Mouse (Mus musculus) right cerebral cortex, adult 2 months (tissue): ENCODE measurements around the gene C1ql3.

Experiments used
- DNase-seq, 2 experiments: peaks; one replicate each; pipeline ENCODE4 v3.0.0; 2021 to 2022; ENCODE audit warnings: low spot score in 2 of 2

Gene C1ql3

DNA sequence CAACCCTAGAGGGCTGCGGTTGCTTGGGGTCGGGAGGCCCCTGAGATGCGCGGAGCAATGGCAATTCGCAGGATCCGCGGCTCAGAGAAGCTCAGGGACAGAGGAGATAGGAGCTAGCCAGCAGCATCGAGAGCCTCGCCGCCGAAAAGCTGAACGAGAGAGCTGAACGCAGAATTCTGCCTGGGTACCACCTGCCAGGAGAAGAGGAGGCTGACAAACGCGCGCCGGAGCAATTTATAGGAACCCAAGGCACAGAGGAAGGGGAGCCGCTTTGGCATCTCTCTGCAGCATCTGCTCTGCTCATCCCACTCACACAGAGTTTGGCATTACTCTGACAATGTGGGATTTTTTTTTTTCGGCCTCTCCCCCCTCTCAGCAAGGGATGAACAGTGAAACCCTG, at the start of gene C1ql3:
Gene C1ql3, minus strand, starts transcription at position 335 of the 400 bp plus-strand sequence.
- peak; percentile 87 to 91 for DNase-seq

DNA sequence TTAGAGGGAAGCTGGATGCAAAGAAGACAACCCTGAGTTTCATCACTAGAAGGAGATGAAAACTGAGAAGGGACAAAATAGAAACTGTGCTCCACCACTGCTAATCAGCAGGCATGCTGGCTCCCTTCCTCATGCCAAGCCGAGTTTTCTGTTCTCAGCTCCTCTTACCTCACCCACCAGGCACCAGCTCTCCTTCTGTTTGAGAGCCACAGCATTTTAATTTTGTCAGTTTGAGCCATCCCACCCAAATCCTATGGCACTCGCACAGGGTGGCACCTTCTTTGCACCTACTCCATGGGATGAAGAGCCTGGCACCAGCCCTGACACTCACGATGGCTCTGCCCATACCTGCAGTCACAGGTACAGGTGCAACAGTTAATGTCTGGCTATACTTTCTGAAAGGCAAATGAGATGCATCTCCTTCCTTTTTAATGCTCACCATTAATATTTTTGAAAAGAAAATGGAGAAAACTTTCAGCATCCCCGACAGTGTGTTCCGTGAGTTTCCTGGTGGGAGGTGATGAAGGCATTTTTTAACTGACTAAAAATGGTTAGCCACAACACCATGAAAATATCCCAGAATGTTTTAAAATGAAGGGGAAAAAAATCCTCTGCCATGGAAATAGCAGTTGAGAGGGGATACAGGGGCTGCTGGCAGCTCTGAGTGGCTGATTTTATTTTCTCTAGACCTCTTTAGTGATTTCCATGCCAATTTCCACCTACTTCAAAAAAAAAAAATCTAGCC, 49.0 kb upstream of the C1ql3 start:
- DNase-seq, result peak; percentile 62 to 64

DNA sequence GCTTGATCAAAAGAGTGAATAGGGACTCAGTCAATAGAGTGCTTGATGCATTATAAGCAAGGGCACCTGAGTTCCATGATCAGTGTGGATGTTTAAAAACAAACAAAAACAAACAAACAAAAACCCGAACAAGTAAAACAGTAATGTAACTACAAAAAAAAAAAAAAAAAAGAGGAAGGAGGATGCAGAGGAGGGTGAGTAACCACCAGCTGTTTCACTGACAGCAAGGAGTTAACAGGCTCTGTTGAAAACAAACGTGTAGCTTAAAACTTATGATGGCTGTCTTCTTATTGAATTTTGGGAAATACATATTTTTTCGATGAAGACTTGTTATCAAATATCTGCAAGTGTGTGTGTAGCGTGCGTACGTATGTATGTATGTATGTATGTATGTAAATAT, 37.0 kb upstream of the C1ql3 start:
- no peak for DNase-seq

DNA sequence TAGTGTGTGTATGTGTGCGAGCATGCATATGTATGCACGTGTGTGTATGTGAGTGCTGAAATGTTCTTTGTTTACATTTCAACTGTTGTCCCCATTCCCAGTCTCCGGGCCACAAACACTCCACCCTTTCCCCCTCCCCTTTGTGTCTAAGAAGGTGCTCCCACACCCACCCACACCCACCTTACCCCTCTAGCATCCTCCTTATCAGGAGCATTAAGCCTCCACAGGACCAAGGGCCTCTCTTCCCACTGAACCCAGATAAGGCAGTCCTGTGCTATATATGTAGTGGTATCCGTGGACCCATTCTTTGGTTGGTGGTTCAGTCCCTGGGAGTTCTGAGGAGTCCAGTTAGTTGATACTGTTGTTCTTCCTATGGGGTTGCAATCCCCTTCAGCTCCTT, 32.9 kb upstream of the C1ql3 start:
- no peak for DNase-seq

DNA sequence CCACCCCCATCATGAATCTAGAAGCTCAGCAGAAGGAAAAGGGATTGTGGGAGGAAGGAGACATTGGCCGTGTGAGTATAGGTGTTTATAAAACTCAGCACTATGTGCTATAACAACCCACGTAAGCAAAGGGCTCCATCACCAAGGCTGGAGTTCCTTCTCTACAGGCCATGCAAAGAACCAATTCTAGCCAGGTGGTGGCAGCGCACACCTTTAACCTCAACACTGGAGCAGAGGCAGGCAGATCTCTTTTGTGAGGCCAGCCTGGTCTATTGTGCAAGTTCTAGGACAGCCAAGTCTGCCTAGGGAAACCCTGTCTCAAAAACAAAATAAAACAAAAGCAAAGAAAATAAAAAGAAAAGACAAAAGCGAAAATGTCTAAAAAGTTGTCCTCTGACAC, 28.2 kb upstream of the C1ql3 start:
- no peak for DNase-seq

DNA sequence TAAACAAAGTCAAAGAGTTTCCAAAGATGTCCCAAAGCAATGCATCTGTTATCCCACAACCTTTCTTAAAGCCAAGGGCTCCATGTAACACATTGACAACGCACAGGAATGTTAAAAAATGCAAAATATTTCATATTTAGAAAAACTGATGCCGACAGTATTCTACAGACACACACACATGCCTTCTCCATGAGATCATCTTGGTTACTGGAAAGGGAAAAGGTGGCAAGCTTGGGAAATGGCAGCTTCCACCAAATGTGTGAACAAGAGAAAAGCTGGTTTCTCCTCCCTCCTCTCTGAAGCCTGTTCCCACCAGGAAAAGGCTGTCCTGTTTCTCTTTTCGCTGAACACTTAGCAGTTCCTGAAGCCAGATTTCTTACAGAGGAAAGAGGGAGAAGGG, 27.2 kb upstream of the C1ql3 start:
- DNase-seq, result no peak

DNA sequence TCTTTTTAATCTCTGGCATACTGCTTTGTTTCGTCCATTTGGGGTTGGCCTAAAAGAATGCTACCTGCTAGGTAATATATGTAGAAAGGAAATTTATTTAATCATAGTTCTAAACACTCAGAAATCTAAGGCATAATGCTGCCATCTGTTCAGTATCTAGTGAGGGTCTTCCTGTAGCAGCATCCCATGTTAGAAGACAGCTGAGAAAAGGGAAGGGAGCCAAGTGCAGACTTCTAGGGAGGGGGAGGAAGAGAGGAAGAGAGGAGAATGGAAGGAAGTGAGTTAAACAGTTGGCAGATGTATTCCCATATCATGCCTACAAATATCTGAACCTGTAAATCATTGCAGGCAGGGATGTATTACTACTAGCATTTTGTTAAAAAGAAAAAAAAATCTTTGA, 7.3 kb upstream of the C1ql3 start:
- no peak for DNase-seq

DNA sequence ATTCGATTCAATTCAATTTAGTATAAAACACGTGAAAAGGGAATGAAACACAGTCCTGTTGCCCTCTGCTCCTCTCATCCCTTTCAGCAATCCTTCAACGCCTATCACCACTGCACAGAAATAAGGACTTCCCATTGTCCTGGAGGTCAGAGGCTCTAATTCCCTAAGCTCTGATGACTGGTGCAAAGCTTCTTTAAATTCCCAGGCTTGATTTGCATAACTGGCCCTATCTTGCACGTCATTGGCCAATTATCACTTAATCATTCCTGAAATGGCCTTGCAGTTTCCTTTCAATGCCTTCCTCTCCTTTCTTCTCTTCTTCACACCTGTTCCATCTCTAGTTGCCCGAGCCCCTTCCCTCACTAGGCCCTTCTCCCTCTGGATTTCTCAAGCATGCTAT, 6.8 kb upstream of the C1ql3 start:
- no peak for DNase-seq

DNA sequence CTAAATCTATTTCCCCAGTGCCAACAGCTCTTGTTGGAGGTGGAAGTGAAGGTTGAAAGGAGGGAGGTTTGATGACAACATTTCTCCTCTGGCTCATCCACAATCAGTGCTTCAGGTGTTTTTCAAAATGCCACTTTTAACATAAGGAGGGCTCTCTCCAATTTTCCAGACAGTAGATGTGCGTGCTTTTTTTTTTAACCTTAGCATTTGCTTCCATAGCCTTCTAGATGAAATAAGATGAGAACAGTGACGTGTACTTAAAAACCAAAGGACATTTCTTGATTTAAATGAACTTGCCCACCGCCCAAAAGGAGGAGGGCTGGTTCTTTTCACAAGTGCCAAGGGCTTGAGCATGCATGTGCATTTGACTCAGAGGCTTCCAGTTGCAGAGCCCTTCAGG, 367 bp upstream of the C1ql3 start:
- no peak for DNase-seq

DNA sequence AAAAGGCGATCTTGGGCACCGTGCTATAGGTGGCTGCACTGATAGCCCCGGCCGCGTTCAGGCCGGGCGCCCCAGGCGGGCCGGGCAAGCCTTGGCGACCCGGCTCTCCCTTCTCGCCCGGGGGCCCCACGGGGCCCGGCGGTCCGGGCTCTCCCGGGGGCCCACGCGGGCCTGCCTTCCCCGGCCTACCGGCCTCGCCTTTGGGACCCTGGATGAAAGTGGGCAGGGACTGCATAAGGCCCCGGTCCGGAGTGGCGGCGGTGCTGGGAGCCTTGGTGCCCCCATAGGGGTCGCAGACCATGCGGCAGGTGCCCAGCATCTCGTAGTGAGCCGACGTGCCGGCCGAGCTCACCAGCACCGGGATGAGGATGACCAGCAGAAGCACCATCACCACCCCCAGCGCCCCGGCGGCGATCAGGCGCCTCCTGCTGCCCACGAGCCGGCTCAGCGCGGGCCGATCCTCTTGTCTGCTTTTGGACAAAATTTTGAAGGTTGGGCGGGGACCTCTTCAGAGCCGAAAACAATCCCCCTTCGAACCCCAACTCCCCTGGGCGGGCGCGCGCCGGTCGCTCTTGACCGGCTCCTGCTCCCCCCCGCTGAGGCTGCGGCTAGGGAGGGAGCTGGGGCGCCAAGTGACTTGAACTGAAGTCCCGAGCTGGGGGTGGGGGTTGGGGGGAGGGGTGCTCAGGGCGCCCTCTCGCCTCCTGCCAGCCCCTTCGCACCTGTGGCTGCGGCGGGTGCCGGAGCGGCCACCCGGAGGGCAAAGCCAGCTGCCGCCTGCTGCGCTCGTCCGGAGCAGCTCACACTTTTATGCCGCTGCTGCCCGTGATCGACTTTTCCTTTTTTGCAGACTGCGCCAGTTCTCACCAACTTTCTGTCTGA, 905 bp downstream of the C1ql3 start:
- peak; percentile 43 to 54 for DNase-seq

DNA sequence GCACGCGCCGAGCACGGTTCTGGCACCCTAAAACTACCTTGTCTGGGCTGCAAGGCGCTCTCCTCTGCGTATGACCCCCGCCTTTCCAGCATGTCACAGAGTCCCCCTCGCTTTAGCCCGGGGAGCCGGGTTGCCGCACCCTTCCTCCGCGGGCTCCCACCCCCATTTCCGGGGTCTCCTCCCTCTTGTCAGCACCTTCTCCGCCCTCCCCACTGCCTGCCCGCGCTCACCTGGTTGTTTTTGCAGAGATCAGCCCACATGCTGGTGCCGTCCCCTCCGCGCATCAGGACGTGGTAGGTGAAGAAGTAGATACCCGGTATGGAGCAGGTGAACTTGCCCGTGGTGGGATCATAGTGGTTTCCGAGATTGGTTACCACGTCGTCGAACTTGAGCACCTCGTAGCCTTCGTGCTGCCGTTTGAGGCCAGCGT, 1.6 kb downstream of the C1ql3 start:
- peak; percentile 24 to 37 for DNase-seq

DNA sequence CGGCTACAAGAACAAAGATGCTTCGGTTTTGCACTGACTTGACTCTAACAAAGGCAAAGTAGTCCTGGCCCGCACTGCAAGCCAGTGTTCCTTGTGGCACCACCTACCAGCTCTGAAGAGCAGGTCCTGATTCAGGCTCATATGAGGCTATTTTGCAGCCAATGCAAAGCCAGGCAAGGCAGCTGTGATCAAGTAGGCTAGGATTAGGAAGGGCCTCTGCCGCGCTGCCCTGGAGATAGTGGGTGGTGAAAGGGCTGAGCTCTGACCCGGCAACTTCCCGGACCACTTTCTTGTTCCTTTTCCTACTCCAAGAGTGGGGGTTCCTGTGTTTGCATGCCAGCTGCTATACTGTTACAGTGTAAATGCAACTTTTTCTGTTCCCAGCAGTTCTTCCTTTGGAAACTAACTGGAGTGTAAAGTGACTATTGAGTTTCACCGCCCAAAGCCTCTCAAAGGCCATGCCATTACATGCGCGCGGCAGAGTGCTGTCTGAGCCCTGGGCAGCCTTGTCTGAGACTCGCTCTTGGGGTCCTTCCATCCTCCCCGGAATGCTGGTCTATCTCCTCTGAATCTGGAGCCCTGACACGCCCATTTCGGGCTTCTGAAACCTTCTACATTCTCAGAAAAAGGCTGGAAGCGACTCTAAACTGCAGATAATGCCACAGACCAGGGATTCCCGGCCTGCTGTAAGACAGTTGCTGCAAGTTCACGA, 2.2 kb downstream of the C1ql3 start:
- DNase-seq, result peak in 1 of 2 experiments; percentile 45

DNA sequence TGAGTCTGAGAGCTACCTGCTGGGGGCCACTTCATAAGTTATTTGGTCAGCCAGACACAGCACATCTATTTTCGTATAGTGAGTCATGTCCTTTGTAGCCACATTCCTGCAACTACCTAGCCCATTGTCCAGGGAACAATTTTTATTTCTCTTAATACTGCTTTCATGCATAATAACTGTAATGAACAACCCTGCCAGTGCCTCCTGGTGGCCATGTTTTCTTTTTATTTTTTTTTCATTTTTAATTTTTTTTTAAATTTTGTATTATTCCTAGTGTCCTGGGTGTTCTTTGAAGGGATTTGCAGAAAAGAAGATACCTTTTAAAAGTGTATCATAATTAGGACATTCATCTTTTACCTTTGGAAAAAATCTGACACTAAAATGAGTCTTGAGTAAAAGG, 3.2 kb downstream of the C1ql3 start:
- no peak for DNase-seq

DNA sequence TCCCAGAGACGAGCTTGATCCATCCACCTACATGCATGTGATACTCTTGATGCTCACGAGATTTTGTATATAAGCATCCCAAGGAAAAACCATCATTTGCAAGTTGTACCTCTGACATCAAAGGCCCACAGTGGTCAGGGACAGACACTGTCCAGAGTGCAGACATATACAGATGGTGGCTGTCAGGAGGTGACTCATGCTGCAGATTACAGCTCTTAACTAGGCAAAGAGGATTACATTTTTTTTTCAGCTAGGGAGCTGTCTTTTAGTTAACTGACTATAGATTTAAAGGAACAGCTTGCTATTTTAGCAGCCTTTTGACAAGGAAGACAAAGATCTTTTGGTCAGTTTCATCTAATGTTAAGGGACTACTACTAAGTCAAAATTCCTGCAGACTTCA, 11.6 kb downstream of the C1ql3 start:
- no peak for DNase-seq

DNA sequence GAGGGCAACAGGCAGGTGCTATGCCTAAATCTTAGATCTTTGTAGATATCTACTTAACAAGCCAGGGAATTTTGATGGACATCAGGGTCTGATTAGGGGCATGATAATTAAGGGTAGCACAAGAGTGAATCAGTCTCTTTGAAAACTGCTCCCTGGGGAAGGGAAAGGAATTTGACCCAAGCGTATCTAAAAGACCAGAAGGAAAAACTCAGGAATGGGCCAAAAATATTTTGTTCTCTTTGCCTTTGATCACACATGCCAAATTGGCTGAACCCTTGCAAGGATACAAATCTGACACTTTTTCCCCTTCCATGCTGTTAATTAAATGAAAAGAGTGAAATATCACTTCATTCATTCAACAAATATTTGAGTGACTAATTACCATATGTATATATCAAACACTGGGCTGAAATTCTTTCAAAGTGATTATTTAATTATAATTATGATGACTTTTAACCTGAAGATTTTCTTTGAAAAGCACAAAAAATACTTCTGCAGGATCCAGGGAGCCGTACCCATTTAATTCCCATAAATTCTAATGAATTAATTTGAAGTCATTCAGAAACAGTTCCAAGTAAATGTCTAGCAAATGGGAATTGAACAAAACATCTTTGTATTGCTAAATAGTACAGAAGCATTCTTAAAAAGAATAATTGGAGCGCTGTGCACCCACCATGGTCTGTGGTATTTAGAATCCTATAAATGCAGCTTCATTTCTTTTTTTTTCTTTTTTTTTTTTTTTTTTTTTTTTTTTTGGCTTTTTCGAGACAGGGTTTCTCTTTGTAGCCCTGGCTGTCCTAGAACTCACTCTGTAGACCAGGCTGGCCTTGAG, 26.5 kb downstream of the C1ql3 start:
- DNase-seq, result no peak

DNA sequence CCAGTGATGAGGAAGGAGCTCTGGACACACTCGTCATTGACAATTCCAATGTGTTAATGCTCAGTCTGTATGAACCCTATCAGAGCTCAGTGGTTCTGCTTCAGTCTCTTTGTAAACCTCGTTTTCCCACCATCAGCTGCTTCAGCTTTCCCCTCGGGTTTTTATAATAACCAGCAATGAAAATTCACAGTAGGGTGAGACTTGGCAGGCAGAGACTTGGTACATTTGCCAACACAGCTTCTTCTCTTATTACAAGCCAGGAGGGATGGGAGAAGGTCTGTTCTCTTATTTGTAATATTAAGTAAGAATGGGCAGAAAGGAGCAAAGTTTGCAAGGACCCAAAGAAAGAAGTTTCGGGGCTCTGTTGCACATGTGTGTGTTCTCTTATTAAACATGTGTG, 32.8 kb downstream of the C1ql3 start:
- no peak for DNase-seq

DNA sequence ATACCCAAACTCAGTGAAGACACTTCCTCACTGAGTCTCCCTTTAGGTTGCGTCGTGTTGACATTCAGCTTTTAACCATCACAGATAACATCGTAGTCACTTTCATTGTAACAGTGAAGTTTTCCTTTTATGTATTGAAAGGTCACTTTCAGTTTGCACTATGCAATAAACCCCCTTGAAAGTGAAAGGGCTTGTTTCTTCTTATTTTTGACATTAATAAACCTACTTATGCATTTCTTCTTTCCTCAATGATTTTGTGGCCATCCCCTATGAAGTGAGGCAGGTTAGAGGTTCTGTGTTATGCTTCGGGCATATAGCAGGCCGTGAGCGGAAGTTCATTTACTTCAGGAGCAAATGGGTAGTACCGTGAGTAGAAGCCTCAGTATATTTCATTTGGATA, 34.2 kb downstream of the C1ql3 start:
- no peak for DNase-seq

DNA sequence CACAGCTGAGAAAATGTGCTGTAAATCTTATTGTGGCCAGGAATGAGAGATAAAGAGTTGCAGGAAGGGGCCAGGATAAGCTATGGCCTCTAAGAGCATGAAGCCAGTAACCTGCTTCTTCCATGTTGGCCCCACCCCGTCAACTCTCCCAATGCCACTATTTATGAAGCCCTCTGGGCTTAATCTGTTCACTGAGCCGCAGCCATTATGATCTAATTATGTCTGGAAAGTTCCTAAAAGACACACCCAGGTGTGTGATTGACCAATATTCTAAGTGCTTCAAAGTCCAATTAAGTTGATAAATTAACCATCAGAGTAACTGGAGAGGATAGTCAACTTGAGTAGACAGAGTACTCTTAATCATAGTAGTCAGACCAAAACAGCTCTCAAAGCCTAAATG, 37.9 kb downstream of the C1ql3 start:
- no peak for DNase-seq

DNA sequence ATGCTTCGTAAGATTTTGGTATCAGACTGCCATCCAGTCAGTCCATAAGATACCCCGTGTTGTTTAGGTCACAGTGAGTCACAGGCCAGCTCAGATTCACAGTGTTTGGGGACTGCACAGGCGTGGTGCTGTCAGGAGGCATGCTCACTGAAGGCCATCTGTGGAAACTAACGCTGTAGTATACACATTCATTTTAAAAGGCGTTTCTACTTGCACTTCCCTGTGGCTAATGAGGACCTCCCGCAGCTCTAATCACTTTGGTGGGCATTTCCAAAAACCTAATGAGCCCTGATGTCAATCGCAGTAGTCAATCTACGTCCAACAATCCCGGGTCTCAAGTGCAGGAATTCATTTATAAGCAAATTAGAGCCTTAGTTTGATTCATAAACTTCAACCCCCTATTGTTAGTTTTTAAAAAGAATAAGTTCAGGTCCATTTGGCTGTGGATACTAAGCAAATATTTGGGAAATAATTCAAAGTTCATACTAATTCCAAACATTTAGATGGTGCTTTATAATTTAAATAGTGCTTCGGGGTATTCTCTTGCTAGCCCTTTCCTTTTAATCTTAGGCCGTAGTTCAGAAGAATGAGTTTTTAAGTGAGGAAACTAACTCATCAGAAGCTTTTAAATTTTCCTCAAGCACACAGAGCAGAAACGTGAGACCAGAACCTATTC, 41.4 kb downstream of the C1ql3 start:
- no peak for DNase-seq

DNA sequence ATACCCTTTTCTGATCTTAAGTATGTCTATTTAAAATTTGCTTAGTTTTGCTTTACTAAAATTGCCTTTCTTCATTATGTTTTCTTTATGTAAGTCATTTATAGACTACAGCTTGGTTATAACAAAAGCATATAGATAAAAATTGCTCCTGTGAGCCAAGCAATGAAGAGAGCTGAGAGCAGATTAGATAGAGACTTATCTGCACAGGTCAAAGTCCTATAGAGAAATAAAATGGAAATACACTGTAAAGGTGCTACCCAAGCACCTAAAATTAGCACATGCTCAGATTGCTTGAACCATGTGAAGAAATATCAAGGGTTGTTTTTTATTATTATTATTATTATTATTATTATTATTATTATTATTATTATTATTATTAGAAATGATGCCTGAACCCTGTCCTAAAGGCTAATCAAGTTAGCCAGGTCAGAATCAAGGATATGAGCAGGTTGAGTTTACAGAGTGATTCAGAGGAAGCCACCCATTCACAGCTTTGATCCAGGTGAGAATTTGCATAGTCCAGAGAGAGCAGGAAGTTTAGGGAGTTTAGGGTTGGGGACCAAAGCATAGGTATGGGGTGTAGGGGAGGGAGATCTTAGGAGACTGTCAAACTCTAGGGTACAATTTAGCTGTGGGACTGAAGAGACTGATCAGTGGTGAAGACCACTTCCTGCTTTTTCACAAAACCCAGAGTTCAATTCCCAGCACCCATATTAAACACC, 54.7 kb downstream of the C1ql3 start:
- no peak for DNase-seq
